Mouse (Mus musculus) megakaryocyte progenitor cell, adult 5-6 weeks (primary cell): ENCODE data around the gene Ei24. TPM values are rescaled to one million over a fixed set of nuclear protein-coding genes. Genes with fewer than 3 reads are reported as not detected.

ENCODE experiments used
- ATAC-seq: replicated peaks from 2 replicates; pipeline ENCODE4 v1.8.0; 2016; ENCODE audit warnings: mild to moderate bottlenecking, moderate TSS enrichment, inconsistent platforms; ENCODE audit not compliant: poor library complexity
- total RNA-seq, 2 experiments: library from RNA; stranded (forward) in 1 of 2; stranded (reverse) in 1 of 2; fragments of 157-497, 149-512 nt in 1 of 2; fragments of 200-1000 nt in 1 of 2; gene quantifications; 2 replicates each; pipeline versions ENCODE4 v1.2.3 to v1.2.4; 2015 to 2017

Gene Ei24
- total RNA-seq (2015) (43.7 and 49.3 TPM in 2 replicates), total RNA-seq (2017) (38.9 and 51.4 TPM in 2 replicates)

GRCm38 (mm10) chr9:36796781-36797555, at the start of gene Ei24:
Gene Ei24, minus strand, starts transcription at chr9:36797393.
- ATAC-seq, result peak; percentile 98

- ATAC-seq, result no peak
Observed at GRCm38 (mm10) chr9:36846346-36846745, 49.2 kb upstream of the Ei24 start.

- no peak for ATAC-seq
Observed at GRCm38 (mm10) chr9:36833914-36834313, 36.7 kb upstream of the Ei24 start.

GRCm38 (mm10) chr9:36833043-36833881, 36.1 kb upstream of the Ei24 start:
- 0 out of 2 replicates have a peak, but pooled peaks have one; percentile 9 for ATAC-seq

- peak; percentile 70 for ATAC-seq
Observed at GRCm38 (mm10) chr9:36832529-36832928, 35.3 kb upstream of the Ei24 start.

- ATAC-seq, result no peak
Observed at GRCm38 (mm10) chr9:36831401-36831800, 34.2 kb upstream of the Ei24 start.

GRCm38 (mm10) chr9:36826612-36827363, 29.6 kb upstream of the Ei24 start:
- ATAC-seq, result no peak

GRCm38 (mm10) chr9:36822024-36822423, 24.8 kb upstream of the Ei24 start:
- ATAC-seq, result no peak

- no peak for ATAC-seq
Observed at GRCm38 (mm10) chr9:36821644-36822000, 24.4 kb upstream of the Ei24 start, which contains the start of gene Fez1. Gene Fez1, plus strand, starts transcription at chr9:36821864.

GRCm38 (mm10) chr9:36820969-36821643, 23.9 kb upstream of the Ei24 start:
- ATAC-seq, result no peak

GRCm38 (mm10) chr9:36818905-36819304, 21.7 kb upstream of the Ei24 start:
- no peak for ATAC-seq

- ATAC-seq, result 0 out of 2 replicates have a peak, but pooled peaks have one; percentile 37
Observed at GRCm38 (mm10) chr9:36814486-36814885, 17.3 kb upstream of the Ei24 start.

GRCm38 (mm10) chr9:36808126-36808785, 11.1 kb upstream of the Ei24 start:
- ATAC-seq, result no peak

- no peak for ATAC-seq
Observed at GRCm38 (mm10) chr9:36805256-36805975, 8.2 kb upstream of the Ei24 start.

GRCm38 (mm10) chr9:36803926-36804325, 6.7 kb upstream of the Ei24 start:
- no peak for ATAC-seq

- no peak for ATAC-seq
Observed at GRCm38 (mm10) chr9:36803386-36803785, 6.2 kb upstream of the Ei24 start.

GRCm38 (mm10) chr9:36802951-36803350, 5.8 kb upstream of the Ei24 start:
- ATAC-seq, result no peak

GRCm38 (mm10) chr9:36801961-36802360, 4.8 kb upstream of the Ei24 start:
- no peak for ATAC-seq

GRCm38 (mm10) chr9:36796224-36796623, 969 bp downstream of the Ei24 start:
- no peak for ATAC-seq
